In the genomic region with DNA sequence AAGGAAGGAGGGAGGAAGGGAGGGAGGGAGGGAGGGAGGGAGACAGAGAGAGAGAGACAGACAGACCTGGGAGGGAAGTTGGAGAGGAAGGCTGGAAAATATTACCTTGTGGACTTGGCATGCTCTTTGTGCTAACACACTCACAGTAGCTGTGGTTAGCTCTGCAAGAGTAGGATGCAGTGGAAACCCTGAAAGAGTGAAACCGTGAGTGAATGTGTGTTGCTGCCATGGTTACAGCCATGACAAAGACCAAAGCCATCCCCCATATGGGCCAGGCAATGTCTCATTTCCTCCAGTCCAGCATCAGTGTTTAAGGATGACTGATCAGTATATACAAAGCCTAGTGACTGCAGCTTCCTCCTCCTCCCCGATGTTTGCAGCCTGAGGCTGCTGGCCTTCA, we compare ENCODE assay signal across 10 mouse cellular contexts. TPM values are rescaled to one million over a fixed set of nuclear protein-coding genes. Genes with fewer than 3 reads are reported as not detected.
DNase-seq lines count a peak whose midpoint lies in the region; ATAC-seq and TF ChIP-seq lines count a peak whose summit lies in the region.
"Had no signal": no experiment of that assay in that cellular context is flagged by ENCODE, and none has a peak within 500 bp of the region (broad histone marks: within the 10 kb centered on the region; RNA-seq: fewer than 3 reads in every experiment).

No protein-coding gene starts in this region.

- H3K27me3 ChIP-seq in hindbrain, embryonic 11.5 days (ENCODE audit: control insufficient read depth, insufficient read depth, low read length) = no peaks in the 10 kb centered on the region
- no peaks in the 10 kb centered on the region for H3K27me3 ChIP-seq in hindbrain, embryonic 10.5 days (ENCODE audit: insufficient read depth, poor library complexity, severe bottlenecking)
- no peaks in the 10 kb centered on the region for H3K27me3 ChIP-seq in CH12.LX (replicated peaks)
- H3K27me3 ChIP-seq in forebrain, embryonic 15.5 days = no peaks in the 10 kb centered on the region
- peaks cover 13% of the 10 kb centered on the region for H3K27me3 ChIP-seq in megakaryocyte, embryonic 14.5 days (replicated peaks)

- no peaks in the 10 kb centered on the region for H3K9me3 ChIP-seq in hindbrain, embryonic 11.5 days (ENCODE audit: control insufficient read depth, low read length)
- H3K9me3 ChIP-seq in hindbrain, embryonic 10.5 days = no peaks in the 10 kb centered on the region
- H3K9me3 ChIP-seq in CH12.LX (replicated peaks; ENCODE audit: low read length) = peaks cover 8% of the 10 kb centered on the region
- H3K9me3 ChIP-seq in forebrain, embryonic 15.5 days = no peaks in the 10 kb centered on the region
- H3K9me3 ChIP-seq in megakaryocyte, embryonic 14.5 days = peaks cover 18% of the 10 kb centered on the region

- H3K4me3 ChIP-seq in hindbrain, embryonic 11.5 days (ENCODE audit: low read depth, low read length) = no peak overlapping the region
- H3K4me3 ChIP-seq in hindbrain, embryonic 10.5 days = no peak overlapping the region
- H3K4me3 ChIP-seq in CH12.LX (replicated peaks in 1 of 3; ENCODE audit: low read depth in 2 of 3, low read length in 2 of 3, poor library complexity in 1 of 3) = no peak overlapping the region
- H3K4me3 ChIP-seq in forebrain, embryonic 15.5 days = no peak overlapping the region
- H3K4me3 ChIP-seq in megakaryocyte, embryonic 14.5 days (replicated peaks) = peak overlapping the region; percentile 48

- no peaks in the 10 kb centered on the region for H3K79me2 ChIP-seq in CH12.LX (replicated peaks; ENCODE audit: control insufficient read depth, extremely low read depth, insufficient read depth, poor library complexity, severe bottlenecking)

- no peaks in the 10 kb centered on the region for H3K4me1 ChIP-seq in hindbrain, embryonic 11.5 days (replicated peaks; ENCODE audit: control insufficient read depth, insufficient read depth, low read length)
- H3K4me1 ChIP-seq in hindbrain, embryonic 10.5 days (replicated peaks) = peaks cover 6% of the 10 kb centered on the region; the same call in 1 of the 2 replicates
- H3K4me1 ChIP-seq in CH12.LX (ENCODE audit: control insufficient read depth in 1 of 2, insufficient read depth in 2 of 2) = peaks cover 4 to 5% of the 10 kb centered on the region in 2 experiments; a peak in 3 of 4 replicates
- no peaks in the 10 kb centered on the region for H3K4me1 ChIP-seq in forebrain, embryonic 15.5 days
- peaks cover 8% of the 10 kb centered on the region for H3K4me1 ChIP-seq in megakaryocyte, embryonic 14.5 days

- dilution Hi-C loops in CH12.LX (cut with MboI; ENCODE audit: extremely low pct_ligation_motif_present, extremely low pct_unique_long_range_greater_than_20kb, low sequenced_read_pairs) = no loop called here

- no peak overlapping the region for H3K4me2 ChIP-seq in hindbrain, embryonic 11.5 days (replicated peaks; ENCODE audit: low read depth, low read length)
- peak overlapping the region; percentile 69 for H3K4me2 ChIP-seq in CH12.LX (ENCODE audit: insufficient read depth, low read depth, poor library complexity, severe bottlenecking)
- no peak overlapping the region for H3K4me2 ChIP-seq in forebrain, embryonic 15.5 days (replicated peaks)

- H3K36me3 ChIP-seq in hindbrain, embryonic 11.5 days (ENCODE audit: control insufficient read depth, insufficient read depth, low read length) = no peaks in the 10 kb centered on the region
- H3K36me3 ChIP-seq in hindbrain, embryonic 10.5 days = no peaks in the 10 kb centered on the region
- H3K36me3 ChIP-seq in CH12.LX (replicated peaks in 1 of 2; ENCODE audit: control insufficient read depth in 1 of 2, insufficient read depth in 1 of 2, low read length in 1 of 2) = no peaks in the 10 kb centered on the region
- no peaks in the 10 kb centered on the region for H3K36me3 ChIP-seq in forebrain, embryonic 15.5 days
- no peaks in the 10 kb centered on the region for H3K36me3 ChIP-seq in megakaryocyte, embryonic 14.5 days (replicated peaks; ENCODE audit: low read length)

- 0 out of 2 replicates have a peak, but pooled peaks have one; percentile 19 for ATAC-seq in hindbrain, embryonic 11.5 days (ENCODE audit: low FRiP score)
- 0 out of 2 replicates have a peak, but pooled peaks have one; percentile 38 for ATAC-seq in forebrain, embryonic 15.5 days (replicated peaks)

- WGBS in hindbrain, embryonic 11.5 days = 3% methylated on average over 2 of the region's 2 CpGs
- WGBS in hindbrain, embryonic 10.5 days = 17% methylated on average over 2 of the region's 2 CpGs
- 22% methylated on average over 2 of the region's 2 CpGs for WGBS in forebrain, embryonic 15.5 days

- no peak overlapping the region for H3K27ac ChIP-seq in hindbrain, embryonic 11.5 days (ENCODE audit: low read depth, low read length)
- H3K27ac ChIP-seq in hindbrain, embryonic 10.5 days = no peak overlapping the region
- H3K27ac ChIP-seq in CH12.LX (ENCODE audit: insufficient read depth, low read depth) = no peak overlapping the region
- no peak overlapping the region for H3K27ac ChIP-seq in forebrain, embryonic 15.5 days (replicated peaks)

- no peak for TF ChIP-seq CTCF in CH12.LX (conservative IDR thresholded peaks at IDR 0.05 in 1 of 2, IDR thresholded peaks at IDR 0.05 in 1 of 2; ENCODE audit: low read depth in 2 of 2, low read length in 2 of 2)

- TF ChIP-seq EP300 in CH12.LX (IDR thresholded peaks at IDR 0.05; ENCODE audit: low read length) = peak; percentile 77; the same call in 1 of the 2 replicates

- no peak overlapping the region for H3K9ac ChIP-seq in hindbrain, embryonic 11.5 days (ENCODE audit: low read depth, low read length)
- H3K9ac ChIP-seq in CH12.LX (ENCODE audit: insufficient read depth, low read depth) = peak overlapping the region; percentile 53; the same call in 1 of the 2 replicates
- no peak overlapping the region for H3K9ac ChIP-seq in forebrain, embryonic 15.5 days (replicated peaks)

- DNase-seq in hindbrain, embryonic 11.5 days (ENCODE audit: low spot score) = no peak
- DNase-seq in hindbrain, embryonic 10.5 days (ENCODE audit: low spot score) = no peak
- DNase-seq in CH12.LX (ENCODE audit: extremely low read depth) = peak; percentile 84
- DNase-seq in cerebellum, postnatal 10 days = no peak
- no peak for DNase-seq in layer of hippocampus, adult 18-20 months (ENCODE audit: low spot score in 2 of 2)
- DNase-seq in gastrocnemius, postnatal 10 days = no peak

- no peak for TF ChIP-seq RAD21 in CH12.LX (IDR thresholded peaks at IDR 0.05; ENCODE audit: low read depth, low read length)

- TF ChIP-seq POLR2A in CH12.LX (IDR thresholded peaks at IDR 0.05; ENCODE audit: low read depth, low read length) = no peak

- in situ Hi-C loops in CH12.LX (cut with MboI; ENCODE audit: low pct_ligation_motif_present, low pct_unique_long_range_greater_than_20kb, low sequenced_read_pairs) = no loop called here

TF ChIP-seq in CH12.LX, 34 proteins besides CTCF, POLR2A, EP300 and RAD21:
- TF ChIP-seq ETS1 (conservative IDR thresholded peaks at IDR 0.05; ENCODE audit: low read depth, low read length) = peak; percentile 70
- no peak for TF ChIP-seq MAZ (IDR thresholded peaks at IDR 0.05; ENCODE audit: low read depth, low read length)
- TF ChIP-seq TBP (conservative IDR thresholded peaks at IDR 0.05; ENCODE audit: low read depth, low read length) = no peak
- TF ChIP-seq MEF2A (IDR thresholded peaks at IDR 0.05; ENCODE audit: borderline replicate concordance, low read depth, low read length) = peak; percentile 17; the same call in 1 of the 2 replicates
- 0 out of 2 replicates have a peak, but pooled peaks have one; percentile 47 for TF ChIP-seq IRF4 (IDR thresholded peaks at IDR 0.05; ENCODE audit: low read depth, low read length)
- TF ChIP-seq BHLHE40 (IDR thresholded peaks at IDR 0.05; ENCODE audit: low read depth, low read length) = peak; percentile 18; the same call in 1 of the 2 replicates
- TF ChIP-seq JUN (IDR thresholded peaks at IDR 0.05; ENCODE audit: insufficient read depth, low read depth, low read length) = 0 out of 2 replicates have a peak, but pooled peaks have one; percentile 13
- TF ChIP-seq KAT2A (IDR thresholded peaks at IDR 0.05; ENCODE audit: insufficient replicate concordance, low read length) = no peak
- peak; percentile 41 for TF ChIP-seq TCF12 (IDR thresholded peaks at IDR 0.05; ENCODE audit: low read depth, low read length)
- TF ChIP-seq MXI1 (IDR thresholded peaks at IDR 0.05; ENCODE audit: low read depth, low read length) = 0 out of 2 replicates have a peak, but pooled peaks have one; percentile 54
TF ChIP-seq in CH12.LX: peak in this region for 7.

RNA-seq across cellular contexts. Expression of a gene that starts 6.5 kb away (rescaled TPM):
- 0.77 and 2.5 TPM in 2 replicates for polyA plus RNA-seq in hindbrain, embryonic 11.5 days (2014; fragmentation: Nextera tagmentation; extraction: Ambion mirVana)
- 0.50 and 0.52 TPM in 2 replicates for polyA plus RNA-seq in hindbrain, embryonic 10.5 days (2016; fragmentation: Nextera tagmentation; extraction: Ambion mirVana)
- 0.42 and 0.55 TPM in 2 replicates for total RNA-seq in CH12.LX (2012; rRNA removed)
- total RNA-seq in CH12.LX (2014; rRNA removed) = not detected in 2 replicates
- 0.67 and 1.3 TPM in 2 replicates for polyA plus RNA-seq in CH12.LX (2012; ENCODE audit: insufficient read length, low read depth)
- 0.48 and 0.64 TPM in 2 replicates for polyA plus RNA-seq in forebrain, embryonic 15.5 days (2015; fragmentation: Nextera tagmentation; extraction: Ambion mirVana)
- polyA plus RNA-seq in megakaryocyte, embryonic 14.5 days (2012; ENCODE audit: insufficient read depth, low replicate concordance) = not detected in 2 replicates
- not detected for total RNA-seq in layer of hippocampus, adult 18-20 months (2021)
- total RNA-seq in gastrocnemius, postnatal 10 days (2021) = under 1 TPM; 0.81 to 0.96 TPM
- total RNA-seq: liver, adult 2 months had no signal
- polyA plus RNA-seq: cortical plate, adult 2 months; liver, adult 2 months had no signal

RNA-seq across cellular contexts. Expression of a gene that starts 47.6 kb away (rescaled TPM):
- polyA plus RNA-seq in hindbrain, embryonic 11.5 days (2014; fragmentation: Nextera tagmentation; extraction: Ambion mirVana) = 23.8 and 24.5 TPM in 2 replicates
- 17.1 and 22.8 TPM in 2 replicates for polyA plus RNA-seq in hindbrain, embryonic 10.5 days (2016; fragmentation: Nextera tagmentation; extraction: Ambion mirVana)
- total RNA-seq in CH12.LX (2012; rRNA removed) = 15.4 and 15.9 TPM in 2 replicates
- 16.5 and 16.8 TPM in 2 replicates for total RNA-seq in CH12.LX (2014; rRNA removed)
- polyA plus RNA-seq in CH12.LX (2012; ENCODE audit: insufficient read length, low read depth) = 7.4 and 7.8 TPM in 2 replicates
- polyA plus RNA-seq in forebrain, embryonic 15.5 days (2015; fragmentation: Nextera tagmentation; extraction: Ambion mirVana) = 8.4 and 8.5 TPM in 2 replicates
- 3.7 and 6.7 TPM in 2 replicates for polyA plus RNA-seq in megakaryocyte, embryonic 14.5 days (2012; ENCODE audit: insufficient read depth, low replicate concordance)
- 1 to 10 TPM; 4.3 to 4.4 TPM for total RNA-seq in layer of hippocampus, adult 18-20 months (2021)
- total RNA-seq in gastrocnemius, postnatal 10 days (2021) = 10 to 100 TPM; 14.4 to 17.1 TPM
